Mouse (Mus musculus): Measurements from ENCODE around the gene Tex44. TPM values are rescaled to one million over a fixed set of nuclear protein-coding genes. Genes with fewer than 3 reads are reported as not detected.

Tex44 gene
- polyA plus RNA-seq, 1 experiment = 142 TPM

DNA sequence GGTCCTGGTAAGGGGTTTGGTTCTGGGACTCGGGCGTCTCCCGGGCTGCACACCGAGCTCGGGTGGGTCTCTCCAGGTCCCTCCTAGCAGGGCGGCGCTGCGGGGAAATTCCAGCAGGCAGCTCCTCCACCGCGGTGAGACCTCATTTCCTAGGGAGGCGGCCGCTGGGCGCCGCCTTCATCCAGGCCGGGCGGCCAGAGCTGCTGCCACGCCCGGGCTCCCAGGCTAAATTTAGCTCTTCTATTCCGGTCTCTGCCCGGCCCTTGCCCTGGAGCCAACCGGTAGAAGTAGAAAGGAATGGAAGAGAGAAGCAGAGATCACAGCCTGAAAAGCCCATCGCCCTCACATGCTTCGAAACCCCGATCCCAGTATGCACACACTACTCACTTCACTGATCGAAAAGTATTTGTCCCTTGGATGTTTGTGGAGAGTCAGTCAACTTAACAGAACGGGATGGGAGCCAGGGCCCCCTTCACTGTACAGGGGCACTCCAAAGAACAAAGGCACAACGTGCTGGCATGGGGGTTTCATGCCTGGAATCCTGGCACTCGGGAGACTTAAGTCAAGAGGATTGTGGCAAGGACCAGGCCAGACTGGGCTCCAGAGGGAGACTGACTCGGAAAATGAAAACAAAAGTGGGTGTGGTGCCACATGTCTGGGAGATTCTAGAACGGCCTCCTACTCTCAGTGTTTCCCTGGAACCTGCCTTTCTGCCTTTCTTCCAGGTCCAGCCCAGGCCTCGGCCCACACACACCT lies 46.2 kb downstream of the Tex44 start:
- Histone ChIP-seq H3K36me3 (ENCODE audit: control insufficient read depth, insufficient read depth, low read length) (no peaks in the 10 kb centered on the region), H3K27ac (ENCODE audit: control insufficient read depth, insufficient read depth, low read depth, low read length) (peak overlapping the region; percentile 93), H3K4me1 (ENCODE audit: control insufficient read depth, insufficient read depth, low read length) (peaks cover 25% of the 10 kb centered on the region), H3K27me3 (ENCODE audit: control insufficient read depth, insufficient read depth, low read length) (no peaks in the 10 kb centered on the region), H3K4me3 (ENCODE audit: control insufficient read depth, low read depth, low read length) (peak overlapping the region; percentile 77)
- TF ChIP-seq POLR2A (IDR thresholded peaks at IDR 0.05; ENCODE audit: control insufficient read depth, low read depth, low read length) = peak; percentile 23; the same call in 1 of the 2 replicates
- TF ChIP-seq CTCF (IDR thresholded peaks at IDR 0.05; ENCODE audit: control insufficient read depth, insufficient read depth, insufficient replicate concordance, low read depth, low read length) = no peak

GRCm38 (mm10) chr1:86473109-86473760 lies 47.1 kb downstream of the Tex44 start:
- TF ChIP-seq POLR2A (IDR thresholded peaks at IDR 0.05; ENCODE audit: control insufficient read depth, low read depth, low read length) (no peak), CTCF (IDR thresholded peaks at IDR 0.05; ENCODE audit: control insufficient read depth, insufficient read depth, insufficient replicate concordance, low read depth, low read length) (no peak)
- H3K36me3 ChIP-seq (ENCODE audit: control insufficient read depth, insufficient read depth, low read length) = no peaks in the 10 kb centered on the region
- peak overlapping the region; percentile 93 for H3K27ac ChIP-seq (ENCODE audit: control insufficient read depth, insufficient read depth, low read depth, low read length)
- no peaks in the 10 kb centered on the region for H3K27me3 ChIP-seq (ENCODE audit: control insufficient read depth, insufficient read depth, low read length)
- H3K4me3 ChIP-seq (ENCODE audit: control insufficient read depth, low read depth, low read length) = peak overlapping the region; percentile 77
- H3K4me1 ChIP-seq (ENCODE audit: control insufficient read depth, insufficient read depth, low read length) = peaks cover 25% of the 10 kb centered on the region

Other genes with a start within 250 kb of the Tex44 start
- 0.23 and 0.47 TPM in 2 replicates for gene B3gnt7, start 123.5 kb upstream of the Tex44 start, polyA plus RNA-seq (2012; rRNA removed)
- 5.1 and 5.7 TPM in 2 replicates for gene Ncl, start 66.9 kb upstream of the Tex44 start, polyA plus RNA-seq (2012; rRNA removed)
- gene Nmur1, start 101 bp upstream of the Tex44 start, polyA plus RNA-seq (2012; rRNA removed) = 11.7 and 23.8 TPM in 2 replicates
- gene Ptma, start 100.4 kb downstream of the Tex44 start, polyA plus RNA-seq (2012; rRNA removed) = 126 and 135 TPM in 2 replicates
- gene Pde6d, start 156.3 kb downstream of the Tex44 start, polyA plus RNA-seq (2012; rRNA removed) = 70.0 and 73.7 TPM in 2 replicates
- gene Cops7b, start 156.6 kb downstream of the Tex44 start, polyA plus RNA-seq (2012; rRNA removed) = 25.1 and 32.2 TPM in 2 replicates
- 0.23 and 0.26 TPM in 2 replicates for gene Nppc, start 244.2 kb downstream of the Tex44 start, polyA plus RNA-seq (2012; rRNA removed)

All from testis, adult 2 months (tissue).